Mouse (Mus musculus) c-Kit-positive CD71-positive TER-119-positive erythroid progenitor cells, embryonic 14.5 days (primary cell): ENCODE results near the gene Mtx1.
"Not testable (repeated sequence)": the region's sequence is repeated elsewhere in the genome, so short reads cannot be mapped to it uniquely, and the experiment has no call there.

Experiments used
- DNase-seq: peaks from one replicate; pipeline ENCODE4 v3.0.0-alpha.2; 2013; ENCODE audit warnings: low spot score

The Mtx1 gene

DNA sequence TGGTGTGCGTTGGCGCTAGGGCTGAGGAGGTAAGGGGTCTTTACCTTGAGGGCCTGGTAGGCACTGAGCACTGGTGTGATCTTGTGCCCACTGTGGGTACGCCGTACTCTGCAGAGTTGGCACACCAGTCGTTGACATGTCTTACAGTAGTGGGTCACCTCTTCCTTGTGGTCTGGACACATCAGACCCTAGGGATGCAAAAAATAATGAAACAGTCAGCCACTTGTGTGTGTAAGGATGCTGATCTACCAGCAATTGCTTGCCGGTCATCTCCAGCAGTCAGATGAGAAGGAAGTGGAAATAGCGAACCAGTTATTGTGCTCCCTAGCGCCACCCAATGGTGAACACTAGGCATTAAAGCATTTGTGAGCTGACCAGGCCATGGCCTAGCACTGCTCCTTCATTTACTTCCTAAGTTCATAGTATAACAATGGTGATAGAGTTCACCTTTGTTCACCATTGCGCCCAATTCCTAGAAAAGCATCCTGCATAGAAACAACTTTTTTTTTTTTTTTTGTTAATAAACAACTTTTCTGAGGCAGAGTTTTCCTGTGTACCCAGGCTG, 15.5 kb upstream of the Mtx1 start:
- DNase-seq: peak; percentile 59

- DNase-seq: no peak
These were observed 11.6 kb upstream of the Mtx1 start for GRCm38 (mm10) chr3:89238494-89238893.

DNA sequence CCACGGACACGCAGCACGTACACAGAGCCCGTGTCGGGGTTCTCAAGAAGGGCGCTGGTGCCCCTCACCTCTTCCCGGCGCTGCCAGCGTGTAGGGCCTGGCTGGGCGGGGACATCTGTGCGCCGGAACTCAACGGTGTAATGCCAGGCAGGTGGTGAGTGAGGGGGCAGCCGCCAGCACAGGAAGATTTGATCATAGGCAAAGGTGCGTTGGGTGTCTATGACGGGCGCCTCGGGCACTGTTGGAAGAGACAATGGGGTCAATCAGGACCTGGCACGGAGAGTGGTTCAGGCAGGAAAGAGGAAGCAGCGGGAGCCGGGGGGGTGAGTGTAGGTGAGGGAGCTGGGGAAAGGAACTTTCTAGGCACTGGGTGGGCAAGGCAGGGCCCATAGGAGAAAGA, 10.8 kb upstream of the Mtx1 start:
- no peak for DNase-seq

GRCm38 (mm10) chr3:89236516-89236915, 9.6 kb upstream of the Mtx1 start:
- DNase-seq: no peak

DNA sequence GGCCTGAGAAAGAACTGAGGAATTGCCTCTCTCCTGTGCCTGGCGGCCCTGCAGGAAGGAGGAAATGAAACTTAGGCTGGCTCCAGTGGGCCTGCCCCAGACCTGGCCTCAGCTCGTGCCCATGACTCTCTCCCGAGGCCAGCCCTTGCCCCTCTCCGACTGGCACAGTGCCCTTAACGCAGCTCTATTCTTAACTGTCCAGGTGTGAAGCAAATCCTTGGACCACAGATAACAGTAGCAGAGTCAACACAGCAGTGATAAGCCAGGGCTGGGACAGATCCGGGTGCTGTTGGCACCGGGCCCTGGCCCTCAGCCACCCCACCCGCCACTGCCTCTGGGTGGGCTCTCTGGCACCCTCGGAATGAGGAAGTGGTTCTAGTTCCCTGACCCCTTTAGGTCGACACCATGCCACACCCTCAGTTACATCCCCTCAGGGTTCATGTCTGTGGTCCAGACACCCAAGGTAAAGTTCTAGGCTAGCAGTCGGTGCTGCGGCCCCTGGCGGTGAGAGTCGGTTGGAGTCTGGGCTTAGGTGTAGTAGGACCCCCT, 6.7 kb upstream of the Mtx1 start:
- DNase-seq: no peak

GRCm38 (mm10) chr3:89232614-89233013, 5.7 kb upstream of the Mtx1 start:
- no peak for DNase-seq

- no peak for DNase-seq
These were observed 4.9 kb upstream of the Mtx1 start for GRCm38 (mm10) chr3:89231772-89232275.

GRCm38 (mm10) chr3:89231345-89231744, 4.5 kb upstream of the Mtx1 start:
- DNase-seq: no peak

DNA sequence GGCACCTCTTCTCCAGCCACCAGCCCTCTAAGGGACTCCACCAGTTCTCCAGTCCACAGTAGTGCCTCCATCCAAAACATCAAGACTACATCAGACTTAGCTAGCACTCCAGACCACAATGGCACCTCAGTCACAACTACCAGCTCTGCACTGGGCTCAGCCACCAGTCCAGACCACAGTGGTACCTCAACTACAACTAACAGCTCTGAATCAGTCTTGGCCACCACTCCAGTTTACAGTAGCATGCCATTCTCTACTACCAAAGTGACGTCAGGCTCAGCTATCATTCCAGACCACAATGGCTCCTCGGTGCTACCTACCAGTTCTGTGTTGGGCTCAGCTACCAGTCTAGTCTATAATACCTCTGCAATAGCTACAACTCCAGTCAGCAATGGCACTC, 3.7 kb upstream of the Mtx1 start:
- no peak for DNase-seq

DNA sequence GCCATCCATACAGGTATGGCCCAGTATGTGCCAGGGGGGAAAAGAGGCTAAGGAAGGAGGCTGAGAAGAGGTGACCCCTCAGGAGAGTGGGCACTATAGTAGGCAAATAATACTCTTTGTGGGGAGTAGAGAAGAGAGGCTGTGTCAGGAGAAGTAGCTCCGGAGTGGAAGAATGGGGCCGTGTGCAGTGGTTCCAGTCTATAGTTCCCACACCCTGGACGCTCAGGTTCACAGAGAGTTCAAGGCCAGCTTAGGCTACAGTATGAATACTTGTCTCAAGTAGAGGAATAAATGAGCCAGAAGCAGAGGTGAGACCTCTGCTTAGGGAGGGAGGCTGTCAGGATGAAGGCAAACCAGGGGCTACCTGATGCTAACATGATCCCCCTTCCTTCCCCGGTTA, 2.4 kb upstream of the Mtx1 start:
- no peak for DNase-seq

- no peak for DNase-seq
These were observed 1.9 kb upstream of the Mtx1 start, which contains the start of gene Muc1 for GRCm38 (mm10) chr3:89228836-89229235. Muc1 (plus strand) TSS chr3:89229057.

GRCm38 (mm10) chr3:89228180-89228549, 1.3 kb upstream of the Mtx1 start:
- DNase-seq: peak; percentile 75

DNA sequence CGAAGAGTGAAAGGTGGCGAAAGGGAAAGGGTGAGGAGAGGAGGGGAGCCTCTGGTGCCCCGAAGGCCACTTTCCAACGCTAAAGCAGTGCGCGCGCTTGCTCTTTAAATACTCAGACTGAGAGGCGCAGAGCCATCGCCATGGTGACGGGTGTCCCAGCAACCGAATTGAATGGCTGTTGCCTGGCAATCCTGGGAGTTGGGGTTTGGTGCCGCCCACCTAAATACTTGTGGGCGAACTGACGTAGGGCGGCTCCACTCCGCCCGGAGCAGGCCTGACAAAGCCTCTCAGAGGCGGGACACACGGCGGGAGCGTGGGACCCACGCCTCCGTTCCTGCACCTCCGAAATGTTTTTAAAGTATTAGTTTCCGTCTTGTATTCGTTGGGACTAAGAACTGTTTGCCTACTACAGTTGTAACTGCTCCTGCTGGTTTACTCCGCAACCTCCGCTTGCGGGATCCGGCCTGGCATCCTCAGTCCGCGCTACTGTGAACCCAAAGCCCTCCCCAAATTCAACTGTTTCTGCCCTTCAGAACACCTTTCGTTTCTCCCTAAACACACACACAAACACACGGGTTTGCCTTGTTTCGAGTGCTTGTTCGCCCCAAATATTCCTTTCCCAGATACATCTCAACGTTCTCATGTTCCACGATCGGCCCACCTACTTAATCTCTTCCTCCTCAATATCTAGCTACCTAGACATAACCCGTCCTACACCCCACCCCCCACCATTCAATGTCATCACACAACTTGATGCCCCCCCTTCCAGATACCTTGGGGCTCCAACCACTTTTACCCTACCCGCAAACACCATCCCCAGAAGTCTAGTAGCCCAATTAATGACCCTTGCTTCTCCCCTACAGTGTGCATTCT, 655 bp upstream of the Mtx1 start:
- DNase-seq: peak; percentile 63

GRCm38 (mm10) chr3:89226361-89226760, 527 bp downstream of the Mtx1 start:
- no peak for DNase-seq

DNA sequence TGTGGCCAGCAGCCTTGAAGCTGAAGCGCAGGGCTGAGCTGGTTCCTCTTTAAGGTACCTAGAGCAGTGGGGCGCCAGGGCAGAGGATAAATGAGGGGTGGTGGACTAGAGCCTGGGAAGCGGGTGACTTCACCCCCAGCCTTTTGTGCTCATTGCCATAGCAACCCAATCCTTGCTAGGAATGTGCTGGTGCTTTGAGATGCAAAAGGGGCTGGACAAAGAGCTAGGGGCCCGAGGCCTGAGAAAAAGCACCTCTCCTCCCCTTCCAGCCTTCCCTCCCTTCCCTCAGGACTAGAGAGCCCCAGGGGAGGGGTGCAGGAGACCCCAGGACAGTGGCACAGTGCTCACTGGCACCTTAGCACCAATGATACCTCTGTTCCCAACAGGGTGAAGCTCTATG, 970 bp downstream of the Mtx1 start:
- no peak for DNase-seq

GRCm38 (mm10) chr3:89225321-89225815, 1.5 kb downstream of the Mtx1 start:
- DNase-seq: no peak

- no peak for DNase-seq
These were observed 2.1 kb downstream of the Mtx1 start for GRCm38 (mm10) chr3:89224796-89225195.

DNA sequence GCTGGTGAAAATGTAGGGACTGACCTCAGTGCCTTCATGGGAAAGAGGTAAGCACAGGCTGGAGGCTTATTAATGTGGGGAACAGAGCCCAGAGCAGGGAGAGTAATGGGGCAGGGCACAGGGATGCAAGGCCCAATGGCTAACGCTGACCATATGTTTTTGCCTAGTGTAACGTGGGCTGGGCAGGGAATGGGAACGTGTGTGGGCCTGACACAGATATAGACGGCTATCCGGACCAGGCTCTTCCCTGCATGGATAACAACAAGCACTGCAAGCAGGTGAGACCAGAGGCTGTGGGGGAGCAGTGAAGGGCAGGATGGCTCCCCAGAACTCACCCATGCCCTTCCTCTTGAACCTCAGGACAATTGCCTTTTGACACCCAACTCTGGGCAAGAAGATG, 5.7 kb downstream of the Mtx1 start:
- DNase-seq: no peak

DNA sequence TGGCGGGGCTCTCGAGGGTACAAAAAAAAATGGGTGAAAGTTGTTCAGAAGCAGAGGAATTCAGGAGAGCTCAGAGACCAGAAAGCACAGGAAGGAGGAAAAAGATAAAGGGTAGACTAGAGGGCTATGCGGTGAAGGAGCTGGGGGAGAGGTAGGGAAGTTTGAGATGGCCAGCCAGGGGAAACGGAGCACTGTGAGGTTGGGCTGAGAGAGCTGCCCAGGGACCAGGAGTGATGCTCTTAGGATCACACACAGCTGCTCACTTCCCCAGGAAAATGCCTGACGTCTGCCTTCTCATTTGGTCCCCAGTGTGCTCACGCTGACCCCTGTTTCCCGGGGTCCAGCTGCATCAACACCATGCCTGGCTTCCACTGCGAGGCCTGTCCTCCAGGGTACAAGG, 7.3 kb downstream of the Mtx1 start:
- no peak for DNase-seq

DNA sequence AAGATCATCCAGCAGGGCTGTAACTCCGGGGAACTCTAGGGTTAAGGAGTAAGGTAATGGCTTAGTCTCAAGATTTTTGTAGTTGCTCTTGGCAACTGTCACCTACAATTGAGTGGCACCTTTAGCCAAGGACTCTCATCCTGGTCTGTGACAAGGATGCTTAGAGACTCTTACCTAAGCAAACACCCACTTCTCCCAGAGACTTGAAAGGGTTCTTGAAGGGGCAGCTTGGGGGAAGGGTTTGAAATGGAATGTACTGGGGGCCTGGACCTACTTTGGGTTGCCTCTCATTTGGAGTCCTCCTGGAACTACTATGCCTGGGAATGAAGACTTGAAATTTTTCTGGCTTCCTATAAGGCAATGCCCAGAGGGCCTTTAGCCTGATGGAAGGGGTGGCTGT, 8.6 kb downstream of the Mtx1 start:
- no peak for DNase-seq

GRCm38 (mm10) chr3:89216407-89216806, 10.5 kb downstream of the Mtx1 start:
- not testable (repeated sequence) for DNase-seq

- peak; percentile 88 for DNase-seq
These were observed 11.0 kb downstream of the Mtx1 start for GRCm38 (mm10) chr3:89215853-89216252.
